Mouse (Mus musculus) heart, postnatal 0 days (tissue): ENCODE measurements around the gene Rnf7. TPM values are rescaled to one million over a fixed set of nuclear protein-coding genes. Genes with fewer than 3 reads are reported as not detected.

ENCODE experiments used
- ATAC-seq: fragments of 200-750 bp; cut with Nextera tagmentation; 2 replicates; pipeline ENCODE4 v1.8.0; 2017; ENCODE audit warnings: low read depth, moderate number of reproducible peaks, moderate library complexity; ENCODE audit not compliant: insufficient read depth
- DNase-seq: peaks from one replicate; pipeline ENCODE4 v3.0.0-alpha.2; 2016; ENCODE audit warnings: low spot score
- H3K27ac ChIP-seq: fragments of 300-500 bp; sonication (generic); 2 replicates; pipeline ENCODE4 v1.5.1; 2014; ENCODE audit warnings: low read depth, mild to moderate bottlenecking
- H3K27me3 ChIP-seq: fragments of 300-500 bp; sonication (generic); 2 replicates; pipeline ENCODE4 v1.6.1; 2014; ENCODE audit warnings: low read length, mixed read lengths; ENCODE audit not compliant: control insufficient read depth, insufficient read depth
- H3K36me3 ChIP-seq: fragments of 300-500 bp; sonication (generic); replicated peaks from 2 replicates; pipeline ENCODE4 v1.6.1; 2014; ENCODE audit warnings: low read length, mixed read lengths; ENCODE audit not compliant: control insufficient read depth, insufficient read depth
- H3K4me1 ChIP-seq: fragments of 300-500 bp; sonication (generic); 2 replicates; pipeline ENCODE4 v1.6.1; 2014; ENCODE audit warnings: antibody characterized with exemption; ENCODE audit not compliant: control insufficient read depth, insufficient read depth
- H3K4me2 ChIP-seq: fragments of 300-500 bp; sonication (generic); 2 replicates; pipeline ENCODE4 v1.6.1; 2014; ENCODE audit warnings: low read depth, mild to moderate bottlenecking, low read length, moderate library complexity
- H3K4me3 ChIP-seq: fragments of 300-500 bp; sonication (generic); 2 replicates; pipeline ENCODE4 v1.5.1; 2014; ENCODE audit warnings: low read depth, low read length
- H3K9ac ChIP-seq: fragments of 300-500 bp; sonication (generic); replicated peaks from 2 replicates; pipeline ENCODE4 v1.6.1; 2014; ENCODE audit warnings: low read depth, low read length, mixed read lengths
- H3K9me3 ChIP-seq: fragments of 300-500 bp; sonication (generic); replicated peaks from 2 replicates; pipeline ENCODE4 v1.6.1; 2016; ENCODE audit warnings: low read length; ENCODE audit not compliant: control insufficient read depth
- CTCF ChIP-seq: IDR thresholded peaks from 2 replicates; pipeline ENCODE4 v1.5.1; 2016; ENCODE audit warnings: antibody characterized with exemption, control low read depth, low read depth
- EP300 ChIP-seq: IDR thresholded peaks from 2 replicates; pipeline ENCODE4 v1.6.1; 2016; ENCODE audit warnings: antibody characterized with exemption, low read depth
- WGBS: fragments of 180-500 bp; shearing (Covaris S2); extraction: QIAGEN DNeasy Blood & Tissue Kit; methylation state at CpG from one replicate; pipeline ENCODE4 v1.1.7; 2014; 5-methylcytosine and 5-hydroxymethylcytosine counted together
- polyA plus RNA-seq: library from polyadenylated mRNA; unstranded; fragments of >200 nt; fragmentation: Nextera tagmentation; extraction: Ambion mirVana; gene quantifications from 2 replicates; pipeline ENCODE4 v1.2.1, GENCODE M21; 2015
- total RNA-seq: library from RNA; depleted of rRNA; stranded (reverse); fragments of >200 nt; gene quantifications from 2 replicates; pipeline ENCODE4 v1.2.3, GENCODE M21; 2014; ENCODE audit warnings: low replicate concordance

The Rnf7 gene
- total and polyA plus RNA-seq, 2 experiments from 2014 or later, result 199 to 762 TPM

- Histone ChIP-seq H3K4me1 (no peaks in the 10 kb centered on the region), H3K4me3 (no peak overlapping the region), H3K36me3 (no peaks in the 10 kb centered on the region), H3K4me2 (no peak overlapping the region), H3K9ac (no peak overlapping the region), H3K27ac (no peak overlapping the region), H3K9me3 (no peaks in the 10 kb centered on the region), H3K27me3 (no peaks in the 10 kb centered on the region)
- no peak for DNase-seq
- ATAC-seq, result no peak
- TF ChIP-seq EP300 (no peak), CTCF (no peak)
- 27% methylated on average over 4 of the region's 4 CpGs for WGBS
Observed at GRCm38 (mm10) chr9:96517429-96517828, 39.0 kb upstream of the Rnf7 start.

GRCm38 (mm10) chr9:96516806-96517205 is 38.3 kb upstream of the Rnf7 start:
- no peak for DNase-seq
- H3K9me3 ChIP-seq, result no peaks in the 10 kb centered on the region
- H3K9ac ChIP-seq, result no peak overlapping the region
- no peak for ATAC-seq
- no peak overlapping the region for H3K4me3 ChIP-seq
- TF ChIP-seq EP300 (no peak), CTCF (no peak)
- no peaks in the 10 kb centered on the region for H3K36me3 ChIP-seq
- no peaks in the 10 kb centered on the region for H3K4me1 ChIP-seq
- no peak overlapping the region for H3K4me2 ChIP-seq
- WGBS, result 64% methylated on average over 3 of the region's 3 CpGs
- H3K27me3 ChIP-seq, result no peaks in the 10 kb centered on the region
- H3K27ac ChIP-seq, result no peak overlapping the region

- H3K4me3 ChIP-seq, result no peak overlapping the region
- no peak for ATAC-seq
- TF ChIP-seq EP300, result no peak
- TF ChIP-seq CTCF, result no peak
- H3K4me1 ChIP-seq, result no peaks in the 10 kb centered on the region
- WGBS, result 70% methylated on average over 5 of the region's 5 CpGs
- H3K36me3 ChIP-seq, result no peaks in the 10 kb centered on the region
- no peaks in the 10 kb centered on the region for H3K27me3 ChIP-seq
- no peak overlapping the region for H3K27ac ChIP-seq
- DNase-seq, result no peak
- H3K9ac ChIP-seq, result no peak overlapping the region
- no peak overlapping the region for H3K4me2 ChIP-seq
- H3K9me3 ChIP-seq, result no peaks in the 10 kb centered on the region
Observed at GRCm38 (mm10) chr9:96515737-96516136, 37.3 kb upstream of the Rnf7 start.

- Histone ChIP-seq H3K27ac (no peak overlapping the region), H3K27me3 (no peaks in the 10 kb centered on the region), H3K9ac (no peak overlapping the region), H3K4me3 (no peak overlapping the region), H3K9me3 (no peaks in the 10 kb centered on the region), H3K4me2 (no peak overlapping the region), H3K36me3 (no peaks in the 10 kb centered on the region), H3K4me1 (no peaks in the 10 kb centered on the region)
- WGBS, result 49% methylated on average over 5 of the region's 5 CpGs
- ATAC-seq, result no peak
- TF ChIP-seq CTCF (no peak), EP300 (no peak)
- no peak for DNase-seq
Observed at GRCm38 (mm10) chr9:96514278-96514677, 35.8 kb upstream of the Rnf7 start.

GRCm38 (mm10) chr9:96506011-96506498 is 27.6 kb upstream of the Rnf7 start:
- ATAC-seq (no peak), DNase-seq (no peak)
- Histone ChIP-seq H3K9me3 (no peaks in the 10 kb centered on the region), H3K36me3 (no peaks in the 10 kb centered on the region), H3K27ac (no peak overlapping the region), H3K9ac (no peak overlapping the region), H3K4me3 (no peak overlapping the region), H3K27me3 (no peaks in the 10 kb centered on the region), H3K4me1 (no peaks in the 10 kb centered on the region), H3K4me2 (no peak overlapping the region)
- TF ChIP-seq CTCF (no peak), EP300 (no peak)
- 48% methylated on average over 10 of the region's 10 CpGs for WGBS

GRCm38 (mm10) chr9:96505156-96505555 is 26.7 kb upstream of the Rnf7 start:
- H3K36me3 ChIP-seq, result no peaks in the 10 kb centered on the region
- DNase-seq (no peak), ATAC-seq (no peak)
- no peak overlapping the region for H3K9ac ChIP-seq
- no peaks in the 10 kb centered on the region for H3K27me3 ChIP-seq
- H3K4me2 ChIP-seq, result no peak overlapping the region
- H3K4me3 ChIP-seq, result no peak overlapping the region
- no peaks in the 10 kb centered on the region for H3K4me1 ChIP-seq
- 83% methylated on average over 4 of the region's 4 CpGs for WGBS
- H3K27ac ChIP-seq, result no peak overlapping the region
- H3K9me3 ChIP-seq, result no peaks in the 10 kb centered on the region
- TF ChIP-seq EP300 (no peak), CTCF (no peak)
